Mouse (Mus musculus) embryo, embryonic 11.5 days (tissue): ENCODE data around the gene Cnnm3.

Experiments
- DNase-seq: peaks from one replicate; pipeline ENCODE4 v3.0.0-alpha.2; 2012; ENCODE audit warnings: low read depth, low spot score

Cnnm3 gene

DNA sequence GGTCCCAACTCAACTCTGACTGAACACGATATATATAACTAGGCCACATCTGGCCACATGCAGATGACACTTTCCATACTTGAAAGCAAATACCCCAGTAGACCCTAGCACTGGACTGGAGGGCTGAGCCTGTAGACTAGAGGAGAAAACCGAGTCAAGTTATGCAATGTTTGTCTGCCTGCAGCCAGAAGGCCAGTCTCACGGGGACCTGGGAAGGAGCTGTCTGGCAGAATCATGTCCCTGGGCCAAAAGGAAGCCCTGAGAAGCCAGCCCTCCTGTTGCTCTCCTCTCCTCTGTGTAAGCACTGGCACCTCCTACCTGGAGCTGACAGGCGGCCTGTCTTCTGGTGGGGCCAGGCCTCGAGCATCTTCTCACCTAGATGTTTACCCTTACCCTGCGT lies 63.7 kb downstream of the Cnnm3 start:
- no peak for DNase-seq

DNA sequence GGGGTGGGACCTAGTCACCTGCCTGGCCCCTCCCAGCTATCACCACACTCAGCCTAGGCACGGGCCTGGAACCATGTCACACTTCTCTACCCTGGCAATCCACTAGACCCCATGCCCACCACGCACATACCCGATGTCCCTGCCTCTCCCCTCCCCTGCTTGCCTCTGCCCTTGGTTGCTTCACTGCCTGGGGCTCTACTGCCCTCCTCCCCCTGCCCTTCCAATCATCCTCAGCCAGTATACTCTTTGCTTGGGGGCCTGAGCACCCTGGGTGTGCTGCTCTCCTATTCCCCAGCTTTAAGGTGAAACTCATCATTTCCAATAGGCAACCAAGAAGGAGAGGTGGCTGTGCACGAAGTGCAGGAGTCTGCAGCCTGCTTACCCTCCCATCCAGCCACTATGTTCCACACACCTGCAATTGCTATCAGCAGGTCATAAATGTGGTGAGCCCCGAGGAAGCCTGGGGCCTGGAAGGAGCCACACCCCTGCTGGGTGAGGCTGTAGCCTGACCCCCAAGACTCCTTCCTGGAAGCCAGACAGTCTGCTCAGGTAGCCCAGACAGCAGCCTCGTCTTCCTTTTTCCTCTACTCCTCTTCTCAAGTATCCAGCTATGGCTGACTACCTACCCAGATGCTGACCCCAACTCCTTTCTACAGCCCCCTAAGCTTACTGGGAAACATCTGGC lies 65.5 kb downstream of the Cnnm3 start:
- DNase-seq: no peak
